Mouse (Mus musculus) midbrain, embryonic 11.5 days (tissue): ENCODE measurements around the gene Atg4c. TPM values are rescaled to one million over a fixed set of nuclear protein-coding genes. Genes with fewer than 3 reads are reported as not detected.

Source experiments
- ATAC-seq: fragments of 200-750 bp; cut with Nextera tagmentation; 2 replicates; pipeline ENCODE4 v1.8.0; 2017; ENCODE audit warnings: moderate TSS enrichment, moderate library complexity; ENCODE audit not compliant: low FRiP score
- DNase-seq: peaks from one replicate; pipeline ENCODE4 v3.0.0; 2015; ENCODE audit warnings: low spot score; ENCODE audit errors: missing footprints
- H3K27ac ChIP-seq: fragments of 300-500 bp; sonication (generic); 2 replicates; pipeline ENCODE4 v1.5.1; 2014; ENCODE audit warnings: low read depth, low read length
- H3K27me3 ChIP-seq: fragments of 300-500 bp; sonication (generic); 2 replicates; pipeline ENCODE4 v1.6.1; 2014; ENCODE audit warnings: mild to moderate bottlenecking, low read length, moderate library complexity, mixed read lengths; ENCODE audit not compliant: control insufficient read depth, insufficient read depth
- H3K36me3 ChIP-seq: fragments of 300-500 bp; sonication (generic); 2 replicates; pipeline ENCODE4 v1.6.1; 2014; ENCODE audit warnings: mild to moderate bottlenecking, low read length, moderate library complexity, mixed read lengths; ENCODE audit not compliant: control insufficient read depth, insufficient read depth
- H3K4me1 ChIP-seq: fragments of 300-500 bp; sonication (generic); 2 replicates; pipeline ENCODE4 v1.6.1; 2014; ENCODE audit warnings: low read length; ENCODE audit not compliant: control insufficient read depth, insufficient read depth
- H3K4me2 ChIP-seq: fragments of 300-500 bp; sonication (generic); 2 replicates; pipeline ENCODE4 v1.6.1; 2014; ENCODE audit warnings: mild to moderate bottlenecking, moderate library complexity
- H3K4me3 ChIP-seq: fragments of 300-500 bp; sonication (generic); 2 replicates; pipeline ENCODE4 v1.5.1; 2014; ENCODE audit warnings: low read depth, low read length
- H3K9ac ChIP-seq: fragments of 300-500 bp; sonication (generic); 2 replicates; pipeline ENCODE4 v1.6.1; 2014; ENCODE audit warnings: low read length
- H3K9me3 ChIP-seq: fragments of 300-500 bp; sonication (generic); 2 replicates; pipeline ENCODE4 v1.6.1; 2016; ENCODE audit warnings: low read length; ENCODE audit not compliant: control insufficient read depth
- WGBS: fragments of 180-500 bp; shearing (Covaris S2); extraction: QIAGEN DNeasy Blood & Tissue Kit; methylation state at CpG from one replicate; pipeline ENCODE4 v1.1.7; 2014; 5-methylcytosine and 5-hydroxymethylcytosine counted together
- polyA plus RNA-seq: library from polyadenylated mRNA; unstranded; fragments of >200 nt; fragmentation: Nextera tagmentation; extraction: Ambion mirVana; gene quantifications from 2 replicates; pipeline ENCODE4 v1.2.1, GENCODE M21; 2014

The Atg4c gene
- 13.7 and 16.7 TPM in 2 replicates for polyA plus RNA-seq

DNA sequence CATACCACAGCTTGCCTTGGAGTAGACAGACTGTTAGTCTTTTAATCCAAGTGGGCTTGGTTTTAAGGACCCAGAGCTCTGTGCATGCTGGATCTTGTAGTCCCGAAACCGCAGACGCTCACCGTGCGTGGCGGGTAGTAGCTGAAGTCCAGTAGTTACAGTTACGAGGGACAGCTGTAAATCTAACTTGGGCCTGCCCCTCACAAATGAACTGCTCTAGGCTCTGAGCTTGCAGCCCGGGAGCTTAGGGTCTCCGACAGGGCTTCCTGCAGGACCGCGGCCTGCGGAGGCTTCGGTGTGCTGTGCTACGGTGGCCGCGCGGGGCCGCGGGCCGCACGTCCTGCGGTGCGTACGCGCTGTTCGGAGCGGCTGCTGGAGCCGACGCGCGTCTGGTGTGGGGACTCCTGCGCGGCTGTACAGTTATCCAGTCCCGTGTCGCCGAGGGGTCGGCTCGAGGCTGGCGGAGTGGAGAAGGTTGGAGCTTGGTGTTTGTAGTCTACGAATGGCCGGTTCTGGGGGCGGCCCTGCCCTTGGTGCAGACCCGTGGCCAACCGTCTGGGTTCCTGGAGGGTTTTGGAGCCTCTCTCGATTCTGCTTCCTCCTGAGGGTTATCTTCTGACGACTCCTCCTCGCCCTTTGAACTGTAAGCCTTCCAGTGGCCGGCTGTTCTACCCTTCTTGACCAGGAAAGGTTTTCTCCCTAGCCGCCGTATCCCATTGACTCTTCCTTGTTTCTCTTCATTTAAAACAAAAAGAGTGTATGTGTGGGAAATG lies at the start of gene Atg4c:
Gene Atg4c, plus strand, starts transcription at position 125 of the 773 bp plus-strand sequence.
- peak; percentile 98 for ATAC-seq
- DNase-seq = peak; percentile 99

DNA sequence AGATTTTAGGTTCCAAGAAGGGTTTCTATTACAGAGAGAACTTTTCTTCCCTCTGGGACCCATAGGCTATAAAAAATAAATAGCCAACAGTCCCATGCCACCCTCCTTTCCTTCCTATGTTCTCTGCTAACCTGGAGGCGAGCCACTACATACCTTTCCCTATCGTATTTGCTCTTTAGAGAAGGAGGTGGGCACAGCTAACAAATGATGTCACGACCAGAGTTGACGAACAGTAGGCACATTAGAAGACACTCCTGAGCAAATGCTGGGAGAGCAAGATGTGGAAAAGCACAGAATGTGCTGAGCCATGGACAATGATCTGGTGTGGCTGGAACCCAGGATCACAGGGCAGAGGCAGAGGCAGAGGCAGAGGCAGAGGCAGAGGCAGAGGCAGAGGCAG lies 42.3 kb upstream of the Atg4c start:
- Histone ChIP-seq H3K4me1 (no peaks in the 10 kb centered on the region), H3K4me3 (no peak overlapping the region), H3K9me3 (no peaks in the 10 kb centered on the region), H3K9ac (no peak overlapping the region), H3K36me3 (no peaks in the 10 kb centered on the region), H3K4me2 (no peak overlapping the region), H3K27ac (no peak overlapping the region), H3K27me3 (no peaks in the 10 kb centered on the region; the same call in 1 of the 2 replicates)
- WGBS = 91% methylated on average over 4 of the region's 4 CpGs
- no peak for ATAC-seq
- no peak for DNase-seq

More for the DNA sequence above, at the start of gene Atg4c:
- peak within 1 kb of the TSS; percentile 69 for H3K27ac ChIP-seq
- WGBS = under 1% methylated on average over 50 of the region's 50 CpGs
- peak within 1 kb of the TSS; percentile 82 for H3K9ac ChIP-seq
- no peaks in the 10 kb centered on the region for H3K27me3 ChIP-seq
- peaks cover 9% of the 10 kb centered on the region; the same call in 1 of the 2 replicates for H3K4me1 ChIP-seq
- H3K4me2 ChIP-seq = peak within 1 kb of the TSS; percentile 54
- no peaks in the 10 kb centered on the region for H3K36me3 ChIP-seq
- no peaks in the 10 kb centered on the region for H3K9me3 ChIP-seq
- peak within 1 kb of the TSS; percentile 57 for H3K4me3 ChIP-seq

DNA sequence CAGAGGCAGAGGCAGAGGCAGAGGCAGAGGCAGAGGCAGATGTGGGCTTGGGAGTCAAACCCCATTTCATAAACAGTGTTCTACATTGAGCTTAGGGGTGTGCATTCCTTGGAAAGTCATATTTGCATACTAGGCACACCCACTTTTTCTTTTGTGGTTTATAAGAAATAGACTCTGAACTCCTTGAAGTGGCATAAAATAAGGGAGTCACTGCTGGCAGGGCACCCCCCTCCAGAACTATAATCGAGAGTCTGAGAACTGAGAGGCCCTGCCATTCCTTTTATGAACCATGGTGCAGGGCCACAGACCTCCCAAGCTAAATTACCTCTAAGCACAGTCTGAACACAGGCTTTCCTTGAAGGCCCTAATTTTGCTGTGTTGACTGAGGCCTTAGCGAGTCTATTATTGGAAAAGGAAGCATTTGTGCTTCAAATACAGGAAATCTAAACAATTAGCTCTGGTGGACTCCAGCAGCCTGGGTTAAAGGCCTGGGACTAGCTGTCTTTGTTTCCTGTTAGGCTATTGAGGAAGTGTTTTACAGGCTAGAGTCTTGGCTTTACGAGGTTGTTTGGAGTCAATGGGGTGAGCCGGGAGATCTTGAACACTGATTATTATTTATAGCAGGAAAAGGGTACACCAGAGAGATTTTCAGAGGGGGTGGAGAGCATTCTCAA lies 41.7 kb upstream of the Atg4c start:
- Histone ChIP-seq H3K4me3 (no peak overlapping the region), H3K4me2 (no peak overlapping the region), H3K4me1 (no peaks in the 10 kb centered on the region), H3K27ac (no peak overlapping the region), H3K9me3 (no peaks in the 10 kb centered on the region), H3K9ac (no peak overlapping the region), H3K36me3 (no peaks in the 10 kb centered on the region), H3K27me3 (no peaks in the 10 kb centered on the region; the same call in 1 of the 2 replicates)
- ATAC-seq (no peak), DNase-seq (no peak)
- 58% methylated on average over 4 of the region's 4 CpGs for WGBS

DNA sequence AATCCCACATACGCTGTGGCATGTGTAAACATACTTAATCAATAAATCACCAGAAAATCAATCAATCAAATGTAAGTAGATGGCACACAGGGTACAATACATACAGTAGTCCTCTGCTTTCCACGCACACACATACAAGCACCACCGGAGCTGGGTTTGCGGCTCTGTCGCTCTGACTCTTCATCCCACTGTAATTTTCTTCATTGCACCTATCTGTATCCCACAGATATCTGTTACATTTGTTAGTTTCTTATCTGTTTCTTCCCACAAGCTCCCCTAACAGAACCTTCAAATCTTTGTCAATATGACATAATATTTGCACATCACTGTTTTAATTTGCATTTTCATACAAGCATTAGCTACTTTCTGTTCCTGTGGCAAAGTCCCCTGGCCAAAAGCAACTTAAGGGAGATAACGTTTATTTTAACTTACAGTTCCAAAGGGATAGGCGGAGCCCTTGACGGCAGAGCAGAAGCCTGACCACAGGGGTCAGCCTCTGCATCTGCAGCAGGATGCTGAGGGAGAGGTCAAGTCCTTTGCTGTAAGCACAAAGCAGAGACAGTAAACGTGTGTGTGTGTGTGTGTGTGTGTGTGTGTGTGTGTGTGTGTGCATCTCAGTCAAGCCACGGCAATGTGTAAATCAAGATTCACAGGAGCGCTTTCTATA lies 37.0 kb upstream of the Atg4c start:
- no peak for DNase-seq
- Histone ChIP-seq H3K27ac (no peak overlapping the region), H3K9ac (no peak overlapping the region), H3K27me3 (peaks cover 5% of the 10 kb centered on the region; the same call in 1 of the 2 replicates), H3K4me2 (no peak overlapping the region), H3K36me3 (no peaks in the 10 kb centered on the region), H3K4me1 (peaks cover 12% of the 10 kb centered on the region), H3K4me3 (no peak overlapping the region), H3K9me3 (no peaks in the 10 kb centered on the region)
- WGBS = 69% methylated on average over 11 of the region's 11 CpGs
- ATAC-seq = no peak

DNA sequence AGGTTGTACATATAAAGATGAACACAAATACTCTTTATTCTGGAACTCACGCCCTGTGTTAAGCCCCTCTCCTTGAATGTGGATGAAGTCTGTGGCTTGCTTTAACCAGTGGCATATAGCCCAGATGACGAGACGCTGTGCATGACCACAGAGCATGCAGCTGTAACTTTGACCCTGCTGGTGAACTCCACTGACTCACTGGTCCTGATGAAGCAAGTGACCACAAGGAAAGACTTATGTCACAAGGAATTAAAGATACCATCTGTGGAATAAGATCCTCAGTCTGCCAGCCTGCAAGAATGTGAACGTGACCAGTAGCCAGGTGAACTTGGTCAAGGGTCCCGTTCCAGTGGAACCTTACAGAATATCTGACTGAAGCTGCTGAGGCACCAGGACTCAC lies 35.2 kb upstream of the Atg4c start:
- Histone ChIP-seq H3K4me2 (no peak overlapping the region), H3K36me3 (no peaks in the 10 kb centered on the region), H3K9me3 (no peaks in the 10 kb centered on the region), H3K27me3 (peaks cover 13% of the 10 kb centered on the region), H3K4me3 (no peak overlapping the region), H3K4me1 (peaks cover 19% of the 10 kb centered on the region), H3K9ac (no peak overlapping the region), H3K27ac (no peak overlapping the region)
- ATAC-seq = no peak
- 91% methylated on average over 5 of the region's 5 CpGs for WGBS
- no peak for DNase-seq

GRCm38 (mm10) chr4:99160414-99160813 lies 33.3 kb upstream of the Atg4c start:
- no peak overlapping the region for H3K4me2 ChIP-seq
- no peak overlapping the region for H3K4me3 ChIP-seq
- no peaks in the 10 kb centered on the region for H3K9me3 ChIP-seq
- no peaks in the 10 kb centered on the region for H3K36me3 ChIP-seq
- DNase-seq (peak; percentile 93), ATAC-seq (peak; percentile 66)
- H3K4me1 ChIP-seq = peaks cover 22% of the 10 kb centered on the region
- H3K9ac ChIP-seq = no peak overlapping the region
- no peak overlapping the region for H3K27ac ChIP-seq
- H3K27me3 ChIP-seq = peaks cover 13% of the 10 kb centered on the region
- WGBS = 4% methylated on average over 3 of the region's 3 CpGs

- H3K4me3 ChIP-seq = no peak overlapping the region
- H3K36me3 ChIP-seq = no peaks in the 10 kb centered on the region
- H3K9me3 ChIP-seq = no peaks in the 10 kb centered on the region
- H3K4me1 ChIP-seq = peaks cover 22% of the 10 kb centered on the region
- DNase-seq = no peak
- WGBS = 18% methylated on average over 5 of the region's 5 CpGs
- H3K4me2 ChIP-seq = no peak overlapping the region
- ATAC-seq = no peak
- peaks cover 13% of the 10 kb centered on the region for H3K27me3 ChIP-seq
- no peak overlapping the region for H3K27ac ChIP-seq
- H3K9ac ChIP-seq = no peak overlapping the region
These were observed 32.8 kb upstream of the Atg4c start for GRCm38 (mm10) chr4:99160899-99161298.

DNA sequence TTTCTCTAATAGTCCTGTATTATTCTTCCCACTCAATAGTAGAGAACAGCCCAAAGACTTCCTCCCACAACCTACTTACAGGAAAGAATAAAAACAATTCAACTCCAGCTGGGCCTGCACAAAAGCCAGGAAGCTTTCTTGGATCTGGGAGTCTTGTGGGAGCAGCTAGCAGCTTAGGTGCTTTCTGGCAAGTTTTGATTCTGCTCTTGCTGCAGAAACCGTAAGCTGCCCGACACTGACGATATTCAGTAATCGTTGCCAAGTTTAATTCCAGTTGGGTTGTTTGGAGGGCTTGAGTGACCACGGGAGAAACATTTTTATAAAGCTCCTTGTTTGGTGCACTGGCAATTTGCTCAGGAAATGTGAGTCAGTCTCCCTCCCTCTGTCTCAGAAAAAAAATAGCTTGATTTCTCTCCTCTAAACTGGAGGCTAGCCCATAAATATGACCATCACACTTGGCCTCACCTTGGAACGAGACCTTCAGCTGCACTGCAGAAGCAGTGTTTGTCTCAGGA lies 32.2 kb upstream of the Atg4c start:
- Histone ChIP-seq H3K4me3 (no peak overlapping the region), H3K9me3 (no peaks in the 10 kb centered on the region), H3K9ac (no peak overlapping the region), H3K4me2 (no peak overlapping the region), H3K27ac (no peak overlapping the region), H3K27me3 (peaks cover 13% of the 10 kb centered on the region), H3K36me3 (no peaks in the 10 kb centered on the region), H3K4me1 (peaks cover 22% of the 10 kb centered on the region)
- 5% methylated on average over 6 of the region's 6 CpGs for WGBS
- DNase-seq (no peak), ATAC-seq (no peak)
